Mouse (Mus musculus): ENCODE measurements around the gene Tmem47. TPM values are rescaled to one million over a fixed set of nuclear protein-coding genes. Genes with fewer than 3 reads are reported as not detected.

Gene Tmem47
- 14.7 and 15.8 TPM in 2 replicates for polyA plus RNA-seq (2012; rRNA removed)

DNA sequence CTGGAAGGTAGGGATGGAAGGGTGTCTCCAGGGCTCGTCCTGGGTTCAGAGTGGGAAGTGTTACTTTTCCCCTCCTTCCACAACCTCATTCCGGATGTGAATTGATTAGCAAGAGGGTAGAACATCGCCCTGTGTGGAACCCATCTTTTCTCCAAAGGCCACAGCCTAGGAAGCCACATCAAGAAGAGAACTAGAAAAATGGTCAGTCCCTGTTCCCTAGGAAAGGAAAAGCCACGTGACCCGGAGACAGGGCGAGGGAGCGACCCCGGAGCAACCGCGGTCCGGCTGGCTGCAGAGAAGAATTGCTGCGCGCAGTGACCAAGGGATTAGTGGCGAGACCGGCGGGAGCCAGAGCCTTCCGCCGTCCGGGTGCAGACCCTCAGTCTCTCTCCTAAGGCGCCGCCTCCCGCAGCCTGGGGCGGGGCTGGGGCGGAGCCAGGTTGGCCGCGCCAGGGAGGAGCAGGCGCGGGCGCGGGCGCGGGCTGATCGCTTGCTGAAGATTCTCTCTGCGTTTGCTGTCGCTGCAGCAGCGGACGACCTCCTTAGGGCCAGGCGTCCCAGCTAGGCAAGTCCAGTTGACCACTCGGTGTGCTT, at the start of gene Tmem47:
TSS of gene Tmem47 (plus strand) at position 489 of the 594 bp plus-strand sequence.
- DNase-seq: peak; percentile 26
- WGBS: 11% methylated on average over 39 of the region's 39 CpGs
- H3K4me3 ChIP-seq (replicated peaks; ENCODE audit: extremely low read depth, low read depth, low read length): peak within 1 kb of the TSS; percentile 92
- TF ChIP-seq POLR2A (IDR thresholded peaks at IDR 0.05; ENCODE audit: borderline replicate concordance, extremely low read depth, low read depth, low read length): peak; percentile 45; the same call in 1 of the 2 replicates
- no peak for TF ChIP-seq CTCF (IDR thresholded peaks at IDR 0.05; ENCODE audit: insufficient read depth, low read length)
- no peaks in the 10 kb centered on the region for H3K4me1 ChIP-seq (ENCODE audit: control insufficient read depth, insufficient read depth, low read length)

DNA sequence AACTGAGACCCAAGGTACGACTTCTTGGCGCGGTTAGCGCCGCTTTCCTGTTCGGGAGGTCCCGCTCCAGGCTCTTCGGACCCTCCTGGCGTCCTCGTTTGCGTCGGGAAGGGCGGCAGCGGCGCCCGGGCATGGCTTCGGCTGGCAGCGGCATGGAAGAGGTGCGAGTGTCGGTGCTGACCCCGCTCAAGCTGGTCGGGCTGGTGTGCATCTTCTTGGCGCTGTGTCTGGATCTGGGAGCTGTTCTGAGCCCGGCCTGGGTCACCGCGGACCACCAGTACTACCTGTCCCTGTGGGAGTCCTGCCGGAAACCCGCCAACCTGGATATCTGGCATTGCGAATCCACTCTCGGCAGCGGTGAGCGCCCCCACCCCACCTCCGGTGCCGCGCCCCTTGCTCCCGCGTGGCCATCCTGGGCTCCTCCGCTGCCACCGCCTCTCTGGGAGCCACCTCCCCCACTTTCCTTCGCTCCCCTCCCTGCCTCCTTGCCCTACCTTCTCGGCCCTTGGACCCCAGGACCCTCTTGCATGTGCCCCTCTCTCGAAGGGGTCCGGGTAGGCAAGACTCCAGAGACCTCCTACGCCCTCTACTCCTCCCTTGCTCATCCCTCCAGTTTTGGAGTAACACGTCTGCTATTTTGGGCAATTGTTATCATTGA, 435 bp downstream of the Tmem47 start:
- peak; percentile 8 for DNase-seq
- TF ChIP-seq POLR2A (IDR thresholded peaks at IDR 0.05; ENCODE audit: borderline replicate concordance, extremely low read depth, low read depth, low read length): no peak
- TF ChIP-seq CTCF (IDR thresholded peaks at IDR 0.05; ENCODE audit: insufficient read depth, low read length): no peak
- no peaks in the 10 kb centered on the region for H3K4me1 ChIP-seq (ENCODE audit: control insufficient read depth, insufficient read depth, low read length)
- 18% methylated on average over 44 of the region's 45 CpGs for WGBS
- H3K4me3 ChIP-seq (replicated peaks; ENCODE audit: extremely low read depth, low read depth, low read length): peak overlapping the region; percentile 92

DNA sequence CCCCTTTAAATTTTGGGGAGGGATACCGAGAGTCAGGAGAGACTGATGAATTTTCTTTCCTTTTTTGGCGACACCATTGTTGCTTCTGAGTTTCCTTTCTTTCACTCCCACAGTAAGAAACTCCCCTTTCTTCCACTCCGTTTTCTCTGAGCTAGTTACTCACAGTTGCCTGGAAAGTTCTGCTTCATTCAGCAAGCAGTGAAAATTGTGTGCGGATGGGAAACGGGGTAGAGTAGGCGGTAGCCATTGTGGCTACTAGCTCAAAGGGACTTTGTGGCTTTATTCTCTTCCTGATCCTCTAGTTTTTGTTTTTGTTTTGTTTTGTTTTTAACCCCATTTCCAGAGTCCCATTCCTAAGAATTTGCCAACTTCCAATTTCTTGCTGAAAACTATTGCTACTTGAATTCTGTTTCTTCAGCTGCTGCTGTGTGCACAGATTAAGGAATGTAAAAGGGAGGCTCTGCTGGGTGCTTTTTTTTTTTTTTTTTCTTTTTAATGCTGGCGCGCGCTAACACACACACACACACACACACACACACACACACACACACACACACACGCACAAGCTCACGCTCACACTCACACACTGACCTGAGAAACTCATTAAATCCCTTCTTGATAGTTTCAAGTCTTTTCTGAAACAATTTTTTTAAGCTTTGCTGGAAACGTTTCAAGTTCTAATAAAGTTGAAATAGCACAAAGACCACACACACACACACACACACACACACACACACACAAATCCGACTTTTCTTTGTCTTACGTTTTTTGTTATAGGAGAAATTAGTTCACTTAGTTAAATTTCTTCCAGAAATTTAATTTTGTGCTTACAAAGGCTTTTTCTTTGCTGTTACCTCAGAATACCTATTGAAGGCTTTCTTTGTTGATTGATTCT, 1.5 kb downstream of the Tmem47 start:
- no peak for DNase-seq
- 10% methylated on average over 14 of the region's 14 CpGs for WGBS
- no peak for TF ChIP-seq POLR2A (IDR thresholded peaks at IDR 0.05; ENCODE audit: borderline replicate concordance, extremely low read depth, low read depth, low read length)
- TF ChIP-seq CTCF (IDR thresholded peaks at IDR 0.05; ENCODE audit: insufficient read depth, low read length): no peak
- H3K4me1 ChIP-seq (ENCODE audit: control insufficient read depth, insufficient read depth, low read length): no peaks in the 10 kb centered on the region
- H3K4me3 ChIP-seq (replicated peaks; ENCODE audit: extremely low read depth, low read depth, low read length): peak overlapping the region; percentile 68

DNA sequence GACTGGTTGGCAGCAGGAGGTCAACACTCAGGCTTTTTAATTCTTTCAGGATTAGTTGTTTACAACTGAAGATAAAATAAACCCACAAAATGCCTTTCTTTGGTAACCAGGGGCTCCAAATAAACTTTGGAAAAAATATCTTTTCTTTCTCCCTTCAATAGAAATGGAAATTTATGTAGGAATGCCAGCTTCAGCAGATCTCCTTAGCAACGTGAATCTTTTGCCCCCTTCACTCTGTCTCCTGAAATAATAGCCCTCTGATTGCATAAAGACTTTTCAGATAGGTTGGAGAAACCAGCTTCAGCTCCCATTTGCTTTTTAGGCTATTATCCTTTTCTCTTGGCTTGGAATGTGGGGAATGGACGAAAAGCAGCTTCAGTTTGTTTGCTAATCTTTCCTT, 2.2 kb downstream of the Tmem47 start:
- 23% methylated on average over 2 of the region's 2 CpGs for WGBS
- TF ChIP-seq POLR2A (IDR thresholded peaks at IDR 0.05; ENCODE audit: borderline replicate concordance, extremely low read depth, low read depth, low read length) (no peak), CTCF (IDR thresholded peaks at IDR 0.05; ENCODE audit: insufficient read depth, low read length) (no peak)
- no peak for DNase-seq
- Histone ChIP-seq H3K4me3 (replicated peaks; ENCODE audit: extremely low read depth, low read depth, low read length) (no peak overlapping the region), H3K4me1 (ENCODE audit: control insufficient read depth, insufficient read depth, low read length) (no peaks in the 10 kb centered on the region)

DNA sequence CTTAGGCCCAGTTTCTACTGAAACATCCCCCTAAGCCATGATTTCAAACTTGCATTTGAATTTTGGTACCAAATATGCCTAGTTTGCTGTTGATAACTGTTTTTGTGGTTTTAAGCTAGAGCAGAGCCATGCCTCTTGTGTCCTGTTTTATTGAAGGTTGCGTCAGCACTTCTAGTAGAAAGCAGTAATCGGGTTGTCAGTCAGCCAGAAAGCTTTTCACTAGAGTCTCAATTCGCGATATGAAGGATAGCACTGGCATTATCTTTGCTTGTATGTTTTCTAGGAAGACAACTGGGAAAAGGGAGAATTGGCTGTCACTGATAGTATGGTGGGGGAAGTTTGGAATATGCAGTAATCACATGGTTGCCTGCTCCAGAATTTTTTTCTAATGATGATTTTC, 3.3 kb downstream of the Tmem47 start:
- Histone ChIP-seq H3K4me3 (replicated peaks; ENCODE audit: extremely low read depth, low read depth, low read length) (no peak overlapping the region), H3K4me1 (ENCODE audit: control insufficient read depth, insufficient read depth, low read length) (no peaks in the 10 kb centered on the region)
- no peak for TF ChIP-seq POLR2A (IDR thresholded peaks at IDR 0.05; ENCODE audit: borderline replicate concordance, extremely low read depth, low read depth, low read length)
- no peak for TF ChIP-seq CTCF (IDR thresholded peaks at IDR 0.05; ENCODE audit: insufficient read depth, low read length)
- 54% methylated on average over 4 of the region's 4 CpGs for WGBS
- no peak for DNase-seq

DNA sequence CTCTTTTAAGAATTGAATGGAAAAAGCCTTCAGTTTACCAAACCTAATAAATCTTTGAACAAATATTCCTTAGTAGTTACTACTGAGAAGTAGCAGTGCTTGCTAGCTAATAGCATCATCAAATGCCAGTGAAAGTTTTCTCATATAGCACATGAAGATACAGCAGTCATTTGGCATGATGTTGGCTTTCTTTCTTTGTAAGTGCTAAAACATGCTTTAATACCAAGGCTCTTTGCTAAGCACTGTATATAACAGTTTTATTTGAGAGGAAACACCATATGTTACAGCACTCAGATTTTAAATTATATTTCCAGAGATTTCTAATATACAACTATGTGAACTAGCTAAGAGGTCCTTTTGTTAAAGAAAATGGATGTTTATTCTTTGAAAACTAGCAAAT, 8.0 kb downstream of the Tmem47 start:
- TF ChIP-seq CTCF (IDR thresholded peaks at IDR 0.05; ENCODE audit: insufficient read depth, low read length) (no peak), POLR2A (IDR thresholded peaks at IDR 0.05; ENCODE audit: borderline replicate concordance, extremely low read depth, low read depth, low read length) (no peak)
- Histone ChIP-seq H3K4me1 (ENCODE audit: control insufficient read depth, insufficient read depth, low read length) (no peaks in the 10 kb centered on the region), H3K4me3 (replicated peaks; ENCODE audit: extremely low read depth, low read depth, low read length) (no peak overlapping the region)
- no peak for DNase-seq

DNA sequence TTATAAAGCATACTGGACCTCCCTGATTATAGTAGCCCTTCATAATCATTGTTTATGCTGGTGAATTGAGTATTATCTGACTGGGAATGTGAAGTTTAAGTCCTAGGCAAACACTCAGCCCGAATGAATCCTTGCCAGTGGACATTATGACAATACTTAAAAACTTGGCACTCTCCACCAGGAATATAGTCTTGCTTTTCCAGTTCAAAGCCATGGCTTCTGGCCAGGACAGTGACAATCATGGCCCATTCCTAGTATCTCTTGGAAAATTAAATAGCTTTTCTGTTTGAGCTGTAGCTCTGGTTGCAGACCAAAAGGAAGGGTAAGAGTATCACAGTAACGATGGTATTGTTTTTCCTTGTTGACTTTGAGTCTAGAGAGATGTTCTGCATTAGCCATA, 10.5 kb downstream of the Tmem47 start:
- Histone ChIP-seq H3K4me1 (ENCODE audit: control insufficient read depth, insufficient read depth, low read length) (no peaks in the 10 kb centered on the region), H3K4me3 (replicated peaks; ENCODE audit: extremely low read depth, low read depth, low read length) (no peak overlapping the region)
- 35% methylated on average over 2 of the region's 2 CpGs for WGBS
- TF ChIP-seq POLR2A (IDR thresholded peaks at IDR 0.05; ENCODE audit: borderline replicate concordance, extremely low read depth, low read depth, low read length): no peak
- no peak for TF ChIP-seq CTCF (IDR thresholded peaks at IDR 0.05; ENCODE audit: insufficient read depth, low read length)
- no peak for DNase-seq

DNA sequence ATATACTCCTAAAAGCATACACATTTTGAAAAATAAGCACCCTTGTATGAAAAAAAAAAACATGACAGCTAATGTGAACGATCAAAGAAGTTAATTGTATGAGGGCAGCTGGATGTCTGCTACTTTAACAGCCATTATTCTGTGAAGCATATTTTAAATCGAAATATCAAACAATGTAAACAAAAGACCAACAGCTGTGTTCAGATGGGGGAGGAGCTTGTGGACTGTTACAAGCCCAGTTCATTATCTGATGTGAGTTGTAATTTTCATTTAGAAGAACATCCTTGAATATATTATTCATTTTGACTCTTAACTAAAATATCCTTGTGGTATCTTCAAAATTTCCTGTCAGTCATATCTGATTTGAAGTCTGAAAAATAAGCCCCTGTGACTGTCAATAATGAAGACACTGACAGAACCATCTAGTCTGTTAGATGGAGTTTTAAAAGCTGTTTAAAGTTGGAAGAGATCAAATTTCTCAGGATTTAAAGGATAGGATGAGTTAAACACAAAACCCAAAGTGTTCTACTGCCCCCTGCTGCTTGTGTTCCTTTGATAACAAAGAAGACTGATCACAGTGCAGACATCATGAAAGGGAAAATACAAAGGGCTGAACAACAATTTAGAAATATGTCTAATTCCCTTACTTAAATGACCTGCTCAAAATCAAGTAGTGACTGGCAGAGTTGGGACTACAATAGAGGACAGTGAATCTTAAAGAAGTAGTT, 14.7 kb downstream of the Tmem47 start:
- TF ChIP-seq POLR2A (IDR thresholded peaks at IDR 0.05; ENCODE audit: borderline replicate concordance, extremely low read depth, low read depth, low read length) (no peak), CTCF (IDR thresholded peaks at IDR 0.05; ENCODE audit: insufficient read depth, low read length) (peak; percentile 13; the same call in 1 of the 2 replicates)
- 51% methylated on average over 2 of the region's 2 CpGs for WGBS
- no peak for DNase-seq
- Histone ChIP-seq H3K4me3 (replicated peaks; ENCODE audit: extremely low read depth, low read depth, low read length) (no peak overlapping the region), H3K4me1 (ENCODE audit: control insufficient read depth, insufficient read depth, low read length) (no peaks in the 10 kb centered on the region)

DNA sequence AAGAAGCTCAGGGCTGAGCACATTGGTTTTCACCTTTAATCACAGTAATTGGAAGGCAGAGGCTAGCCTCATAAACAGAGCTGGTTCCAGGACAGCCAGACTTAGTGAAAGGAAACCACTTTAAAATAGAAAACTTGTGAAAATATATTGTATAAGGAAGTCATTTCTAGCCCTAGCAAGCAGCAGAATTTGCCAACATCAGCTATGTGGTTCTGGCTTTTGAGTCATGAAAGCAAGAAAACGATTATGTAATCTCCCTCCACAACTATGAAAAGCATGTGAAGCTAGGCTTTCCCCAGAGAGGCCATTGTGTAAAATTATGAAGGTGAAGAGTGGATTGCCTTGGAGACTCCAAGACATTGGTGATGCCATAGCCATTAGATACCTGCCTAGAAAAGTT, 76.9 kb downstream of the Tmem47 start:
- no peak for DNase-seq
- Histone ChIP-seq H3K4me3 (replicated peaks; ENCODE audit: extremely low read depth, low read depth, low read length) (no peak overlapping the region), H3K4me1 (ENCODE audit: control insufficient read depth, insufficient read depth, low read length) (no peaks in the 10 kb centered on the region)
- 34% methylated on average over 1 of the region's 1 CpGs for WGBS
- TF ChIP-seq CTCF (IDR thresholded peaks at IDR 0.05; ENCODE audit: insufficient read depth, low read length) (no peak), POLR2A (IDR thresholded peaks at IDR 0.05; ENCODE audit: borderline replicate concordance, extremely low read depth, low read depth, low read length) (no peak)
